Comparison of ENCODE assay signal across 26 mouse cellular contexts in the genomic region with DNA sequence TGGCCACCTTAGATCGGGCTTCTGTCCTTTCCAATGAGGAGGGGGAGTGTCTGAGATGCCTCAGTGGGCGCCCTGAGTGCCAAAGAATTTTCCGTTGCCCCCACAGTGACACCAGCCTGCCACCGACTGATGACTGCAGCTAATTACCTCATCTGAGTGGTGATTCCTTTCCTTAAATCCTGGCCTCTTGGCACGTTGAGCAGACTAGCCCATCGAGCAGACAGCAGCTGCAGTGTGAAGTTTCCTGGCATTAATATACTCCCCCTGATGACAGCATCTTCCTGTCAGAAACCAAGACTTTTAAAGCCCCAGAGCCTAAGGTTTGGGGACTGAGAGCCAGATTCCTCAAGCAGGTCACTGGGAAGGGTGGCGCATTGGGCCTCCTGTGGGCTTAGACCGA. TPM values are rescaled to one million over a fixed set of nuclear protein-coding genes. Genes with fewer than 3 reads are reported as not detected.
DNase-seq lines count a peak whose midpoint lies in the region; ATAC-seq and TF ChIP-seq lines count a peak whose summit lies in the region.
"Had no signal": no experiment of that assay in that cellular context is flagged by ENCODE, and none has a peak within 500 bp of the region (broad histone marks: within the 10 kb centered on the region; RNA-seq: fewer than 3 reads in every experiment).

No protein-coding gene starts in this region.

- no peak for TF ChIP-seq CTCF in liver, postnatal 0 days (IDR thresholded peaks at IDR 0.05; ENCODE audit: low read depth)

- peak overlapping the region; percentile 67; the same call in 1 of the 2 replicates for H3K27ac ChIP-seq in heart, embryonic 12.5 days (ENCODE audit: poor library complexity, severe bottlenecking)
- no peak overlapping the region for H3K27ac ChIP-seq in kidney, embryonic 14.5 days (ENCODE audit: low read depth, low read length)
- H3K27ac ChIP-seq in liver, postnatal 0 days (ENCODE audit: low read depth), result no peak overlapping the region
- H3K27ac ChIP-seq: embryonic facial prominence, embryonic 12.5 days; hindbrain, embryonic 14.5 days; left cerebral cortex, adult 2 months; limb, embryonic 13.5 days; midbrain, embryonic 13.5 days; neural tube, embryonic 12.5 days had no signal

- no peaks in the 10 kb centered on the region for H3K27me3 ChIP-seq in heart, embryonic 12.5 days (replicated peaks)
- no peaks in the 10 kb centered on the region for H3K27me3 ChIP-seq in kidney, embryonic 14.5 days (ENCODE audit: control insufficient read depth, insufficient read depth, low read length)
- no peaks in the 10 kb centered on the region for H3K27me3 ChIP-seq in liver, postnatal 0 days (ENCODE audit: insufficient read depth, low read length)
- H3K27me3 ChIP-seq: embryonic facial prominence, embryonic 12.5 days; limb, embryonic 13.5 days; megakaryocyte, embryonic 14.5 days; midbrain, embryonic 13.5 days; neural tube, embryonic 12.5 days had no signal

- H3K4me3 ChIP-seq in heart, embryonic 12.5 days, result no peak overlapping the region
- no peak overlapping the region for H3K4me3 ChIP-seq in kidney, embryonic 14.5 days (ENCODE audit: low read length)
- H3K4me3 ChIP-seq in liver, postnatal 0 days (ENCODE audit: low read depth, low read length), result no peak overlapping the region
- H3K4me3 ChIP-seq: embryonic facial prominence, embryonic 12.5 days; left cerebral cortex, adult 2 months; limb, embryonic 13.5 days; megakaryocyte, embryonic 14.5 days; midbrain, embryonic 13.5 days; neural tube, embryonic 12.5 days had no signal

- H3K36me3 ChIP-seq in heart, embryonic 12.5 days, result no peaks in the 10 kb centered on the region
- H3K36me3 ChIP-seq in kidney, embryonic 14.5 days (ENCODE audit: control insufficient read depth, insufficient read depth, low read length), result no peaks in the 10 kb centered on the region
- no peaks in the 10 kb centered on the region for H3K36me3 ChIP-seq in liver, postnatal 0 days (replicated peaks; ENCODE audit: insufficient read depth, low read length)
- H3K36me3 ChIP-seq: embryonic facial prominence, embryonic 12.5 days; limb, embryonic 13.5 days; midbrain, embryonic 13.5 days; neural tube, embryonic 12.5 days had no signal

- TF ChIP-seq EP300 in liver, postnatal 0 days (IDR thresholded peaks at IDR 0.05; ENCODE audit: low read depth), result no peak

- DNase-seq in heart, postnatal 25 days (ENCODE audit: low spot score), result no peak
- peak; percentile 38 for DNase-seq in kidney, adult 9 months
- peak; percentile 24 for DNase-seq in heart, postnatal 4 days
- DNase-seq in kidney, postnatal 10 days, result peak; percentile 36
- DNase-seq in lung, postnatal 25 days (ENCODE audit: low spot score), result no peak
- DNase-seq in liver, postnatal 0 days, result no peak
- DNase-seq: adrenal gland, postnatal 25 days; cerebellum, adult 11-12 months; cerebellum, adult 9-11 months; embryo, embryonic 11 days; gastrocnemius, postnatal 14 days; lung, postnatal 4 days; right cerebral cortex, postnatal 4 days had no signal

- intact Hi-C loops in heart, postnatal 25 days (cut with DNase I), result no loop called here

- H3K4me2 ChIP-seq in heart, embryonic 12.5 days, result no peak overlapping the region
- no peak overlapping the region for H3K4me2 ChIP-seq in kidney, embryonic 14.5 days (replicated peaks; ENCODE audit: low read depth, low read length)
- no peak overlapping the region for H3K4me2 ChIP-seq in liver, postnatal 0 days (ENCODE audit: low read depth, low read length)
- H3K4me2 ChIP-seq: embryonic facial prominence, embryonic 12.5 days; hindbrain, embryonic 14.5 days; limb, embryonic 13.5 days; liver, embryonic 11.5 days; midbrain, embryonic 13.5 days; neural tube, embryonic 12.5 days had no signal

- ATAC-seq in heart, embryonic 12.5 days (ENCODE audit: insufficient number of reproducible peaks, low FRiP score), result no peak
- no peak for ATAC-seq in kidney, embryonic 14.5 days (ENCODE audit: low FRiP score, low TSS enrichment)
- ATAC-seq in liver, postnatal 0 days, result no peak
- ATAC-seq: CD4-positive, CD25-positive, alpha-beta regulatory T cell, adult 4 months; forebrain, embryonic 14.5 days; intestine, postnatal 0 days; midbrain, embryonic 13.5 days had no signal

- H3K9me3 ChIP-seq in heart, embryonic 12.5 days (replicated peaks), result no peaks in the 10 kb centered on the region
- no peaks in the 10 kb centered on the region for H3K9me3 ChIP-seq in kidney, embryonic 14.5 days (ENCODE audit: control insufficient read depth, low read length)
- no peaks in the 10 kb centered on the region for H3K9me3 ChIP-seq in liver, postnatal 0 days (ENCODE audit: low read length)
- H3K9me3 ChIP-seq: embryonic facial prominence, embryonic 12.5 days; limb, embryonic 13.5 days; megakaryocyte, embryonic 14.5 days; midbrain, embryonic 13.5 days; neural tube, embryonic 12.5 days had no signal

- 54% methylated on average over 8 of the region's 8 CpGs for WGBS in heart, embryonic 12.5 days
- WGBS in kidney, embryonic 14.5 days, result 54% methylated on average over 8 of the region's 8 CpGs
- WGBS in liver, postnatal 0 days (ENCODE audit: insufficient replicate concordance), result 67% methylated on average over 8 of the region's 8 CpGs

- H3K4me1 ChIP-seq in heart, embryonic 12.5 days (replicated peaks), result peaks cover 17% of the 10 kb centered on the region
- no peaks in the 10 kb centered on the region for H3K4me1 ChIP-seq in kidney, embryonic 14.5 days (ENCODE audit: control insufficient read depth, insufficient read depth, low read length)
- H3K4me1 ChIP-seq in liver, postnatal 0 days (ENCODE audit: insufficient read depth), result peaks cover 16% of the 10 kb centered on the region
- H3K4me1 ChIP-seq: embryonic facial prominence, embryonic 12.5 days; limb, embryonic 13.5 days; midbrain, embryonic 13.5 days; neural tube, embryonic 12.5 days had no signal

- no peak overlapping the region for H3K9ac ChIP-seq in heart, embryonic 12.5 days
- no peak overlapping the region for H3K9ac ChIP-seq in kidney, embryonic 14.5 days (ENCODE audit: low read depth, low read length)
- no peak overlapping the region for H3K9ac ChIP-seq in liver, postnatal 0 days (replicated peaks)
- H3K9ac ChIP-seq: embryonic facial prominence, embryonic 12.5 days; hindbrain, embryonic 14.5 days; limb, embryonic 13.5 days; midbrain, embryonic 13.5 days; neural tube, embryonic 12.5 days had no signal

RNA-seq across cellular contexts. Expression of a gene that starts 53.9 kb away (rescaled TPM):
- polyA plus RNA-seq in heart, embryonic 12.5 days (2016; fragmentation: Nextera tagmentation; extraction: Ambion mirVana), result 40.3 and 43.3 TPM in 2 replicates
- total RNA-seq in heart, postnatal 25 days (2021), result under 1 TPM; 0.31 TPM
- 45.8 and 81.3 TPM in 2 replicates for polyA plus RNA-seq in kidney, embryonic 14.5 days (2014; fragmentation: Nextera tagmentation; extraction: Ambion mirVana)
- 10 to 100 TPM; 19.7 to 20.3 TPM for total RNA-seq in heart, postnatal 4 days (2021)
- 10.7 and 11.8 TPM in 2 replicates for polyA plus RNA-seq in liver, postnatal 0 days (2015; fragmentation: Nextera tagmentation; extraction: Ambion mirVana)

RNA-seq across cellular contexts. Expression of a gene that starts 54.0 kb away (rescaled TPM):
- polyA plus RNA-seq in heart, embryonic 12.5 days (2016; fragmentation: Nextera tagmentation; extraction: Ambion mirVana), result 48.8 and 51.8 TPM in 2 replicates
- 10 to 100 TPM; 12.4 to 13.2 TPM for total RNA-seq in heart, postnatal 25 days (2021)
- polyA plus RNA-seq in kidney, embryonic 14.5 days (2014; fragmentation: Nextera tagmentation; extraction: Ambion mirVana), result 38.9 and 77.9 TPM in 2 replicates
- 10 to 100 TPM; 34.7 to 38.0 TPM for total RNA-seq in heart, postnatal 4 days (2021)
- polyA plus RNA-seq in liver, postnatal 0 days (2015; fragmentation: Nextera tagmentation; extraction: Ambion mirVana), result 9.3 and 11.0 TPM in 2 replicates

Comparison
In these comparisons a context has a peak if more than half of its experiments do, and no peak if none do; other contexts are left out.
1. DNase-seq: peak in kidney, adult 9 months (single experiment), heart, postnatal 4 days (single experiment) and kidney, postnatal 10 days (single experiment); none in heart, postnatal 25 days (single experiment), lung, postnatal 25 days (single experiment) and liver, postnatal 0 days (single experiment).